Mouse (Mus musculus): Measurements from ENCODE around the gene Cycs. TPM values are rescaled to one million over a fixed set of nuclear protein-coding genes. Genes with fewer than 3 reads are reported as not detected.

Cycs gene
- polyA plus RNA-seq, 1 experiment from 2014 or later = 168 TPM

GRCm38 (mm10) chr6:50521532-50522135 lies 44.7 kb downstream of the Cycs start:
- no peaks in the 10 kb centered on the region for H3K27me3 ChIP-seq (ENCODE audit: control insufficient read depth, insufficient read depth, low read length)
- H3K4me3 ChIP-seq (ENCODE audit: low read depth, low read length) = no peak overlapping the region
- H3K9me3 ChIP-seq (replicated peaks; ENCODE audit: control insufficient read depth, low read length) = no peaks in the 10 kb centered on the region
- 77% methylated on average over 7 of the region's 7 CpGs for WGBS (ENCODE audit: insufficient replicate concordance)
- H3K36me3 ChIP-seq (ENCODE audit: control insufficient read depth, insufficient read depth, low read length) = no peaks in the 10 kb centered on the region
- no peaks in the 10 kb centered on the region for H3K4me1 ChIP-seq (ENCODE audit: control insufficient read depth, insufficient read depth, low read length)
- no peak overlapping the region for H3K4me2 ChIP-seq
- no peak for ATAC-seq (replicated peaks; ENCODE audit: insufficient number of reproducible peaks, low FRiP score, low TSS enrichment)
- no peak overlapping the region for H3K9ac ChIP-seq (ENCODE audit: low read depth, low read length)
- no peak overlapping the region for H3K27ac ChIP-seq (ENCODE audit: low read depth, low read length)

- ATAC-seq (replicated peaks; ENCODE audit: insufficient number of reproducible peaks, low FRiP score, low TSS enrichment) = no peak
- 85% methylated on average over 5 of the region's 5 CpGs for WGBS (ENCODE audit: insufficient replicate concordance)
- Histone ChIP-seq H3K4me2 (no peak overlapping the region), H3K36me3 (ENCODE audit: control insufficient read depth, insufficient read depth, low read length) (no peaks in the 10 kb centered on the region), H3K9ac (ENCODE audit: low read depth, low read length) (no peak overlapping the region), H3K27ac (ENCODE audit: low read depth, low read length) (no peak overlapping the region), H3K9me3 (replicated peaks; ENCODE audit: control insufficient read depth, low read length) (no peaks in the 10 kb centered on the region), H3K4me1 (ENCODE audit: control insufficient read depth, insufficient read depth, low read length) (no peaks in the 10 kb centered on the region), H3K4me3 (ENCODE audit: low read depth, low read length) (no peak overlapping the region), H3K27me3 (ENCODE audit: control insufficient read depth, insufficient read depth, low read length) (no peaks in the 10 kb centered on the region)
Observed at GRCm38 (mm10) chr6:50520139-50520538, 46.2 kb downstream of the Cycs start.

- Histone ChIP-seq H3K4me2 (no peak overlapping the region), H3K27ac (ENCODE audit: low read depth, low read length) (no peak overlapping the region), H3K9ac (ENCODE audit: low read depth, low read length) (no peak overlapping the region), H3K36me3 (ENCODE audit: control insufficient read depth, insufficient read depth, low read length) (no peaks in the 10 kb centered on the region), H3K27me3 (ENCODE audit: control insufficient read depth, insufficient read depth, low read length) (no peaks in the 10 kb centered on the region), H3K4me1 (ENCODE audit: control insufficient read depth, insufficient read depth, low read length) (no peaks in the 10 kb centered on the region), H3K9me3 (replicated peaks; ENCODE audit: control insufficient read depth, low read length) (no peaks in the 10 kb centered on the region), H3K4me3 (ENCODE audit: low read depth, low read length) (no peak overlapping the region)
- no peak for ATAC-seq (replicated peaks; ENCODE audit: insufficient number of reproducible peaks, low FRiP score, low TSS enrichment)
- WGBS (ENCODE audit: insufficient replicate concordance) = 82% methylated on average over 5 of the region's 5 CpGs
Observed at GRCm38 (mm10) chr6:50518371-50518770, 48.0 kb downstream of the Cycs start.

Small RNAs within 50 kb of the gene (microRNA-seq; reads per million reads assigned to microRNA genes)
- gene Mir6371 (ENCODE audit: borderline number of aligned reads) = not detected

Other genes starting within 250 kb of the Cycs start
- 9.3 and 13.3 TPM in 2 replicates for gene Osbpl3, start 110.3 kb downstream of the Cycs start, polyA plus RNA-seq (2014; fragmentation: Nextera tagmentation; extraction: Ambion mirVana)
- 0.30 and 0.50 TPM in 2 replicates for gene 4921507P07Rik, start 30.1 kb upstream of the Cycs start, polyA plus RNA-seq (2014; fragmentation: Nextera tagmentation; extraction: Ambion mirVana)
- gene Npvf, start 87.9 kb upstream of the Cycs start, polyA plus RNA-seq (2014; fragmentation: Nextera tagmentation; extraction: Ambion mirVana) = 0.20 TPM in 1 of 2 replicates, not detected in the other

All from heart, embryonic 11.5 days (tissue).